Mouse (Mus musculus) myocyte (in vitro differentiated cells): Measurements from ENCODE around the gene P2rx1. TPM values are rescaled to one million over a fixed set of nuclear protein-coding genes. Genes with fewer than 3 reads are reported as not detected.

ENCODE experiments used
- H3K27me3 ChIP-seq: one replicate; pipeline ENCODE4 v1.6.1; 2011; ENCODE audit not compliant: control insufficient read depth, insufficient read depth, insufficient read length
- H3K36me3 ChIP-seq: one replicate; pipeline ENCODE4 v1.6.1; 2011; ENCODE audit not compliant: control insufficient read depth, insufficient read depth
- H3K4me2 ChIP-seq: one replicate; pipeline ENCODE4 v1.6.1; 2011; ENCODE audit warnings: low read depth, control low read depth
- H3K4me3 ChIP-seq: one replicate; pipeline ENCODE4 v1.5.1; 2011; ENCODE audit warnings: mild to moderate bottlenecking, control low read depth, moderate library complexity
- H3K79me2 ChIP-seq: one replicate; pipeline ENCODE4 v1.6.1; 2011; ENCODE audit not compliant: control insufficient read depth, insufficient read depth
- H3ac ChIP-seq: one replicate; pipeline ENCODE4 v1.6.1; 2011; ENCODE audit not compliant: control insufficient read depth, insufficient read length
- CEBPB ChIP-seq: IDR thresholded peaks from 2 replicates; pipeline ENCODE4 v1.6.1; 2011; ENCODE audit warnings: mild to moderate bottlenecking, moderate library complexity; ENCODE audit not compliant: poor library complexity, insufficient read depth, severe bottlenecking
- E2F4 ChIP-seq: IDR thresholded peaks from one replicate; pipeline ENCODE4 v1.6.1; 2011; ENCODE audit warnings: mild to moderate bottlenecking, control low read depth, moderate library complexity; ENCODE audit not compliant: insufficient read depth
- MAX ChIP-seq: IDR thresholded peaks from one replicate; pipeline ENCODE4 v1.6.1; 2011; ENCODE audit warnings: low read depth, mild to moderate bottlenecking, control low read depth
- MYOD1 ChIP-seq, 3 experiments: IDR thresholded peaks; one replicate each; pipeline ENCODE4 v1.6.1; 2011; ENCODE audit warnings: control low read depth in 2 of 3, low read depth in 2 of 3, mild to moderate bottlenecking in 2 of 3, moderate library complexity in 1 of 3; ENCODE audit not compliant: insufficient read length in 2 of 3, control insufficient read depth in 1 of 3
- MYOG ChIP-seq, 3 experiments: IDR thresholded peaks; one replicate each; pipeline ENCODE4 v1.6.1; 2011; ENCODE audit warnings: control low read depth in 2 of 3, low read depth in 2 of 3, mild to moderate bottlenecking in 2 of 3; ENCODE audit not compliant: insufficient read length in 2 of 3, control insufficient read depth in 1 of 3, insufficient read depth in 1 of 3
- POLR2A ChIP-seq: IDR thresholded peaks from one replicate; pipeline ENCODE4 v1.6.1; 2011; ENCODE audit warnings: low read depth, mild to moderate bottlenecking, control low read depth, moderate library complexity; ENCODE audit not compliant: insufficient read length
- POLR2AphosphoS2 ChIP-seq: IDR thresholded peaks from one replicate; pipeline ENCODE4 v1.6.1; 2011; ENCODE audit warnings: low read depth, control low read depth; ENCODE audit not compliant: insufficient read length
- REST ChIP-seq: IDR thresholded peaks from one replicate; pipeline ENCODE4 v1.6.1; 2011; ENCODE audit warnings: mild to moderate bottlenecking, control low read depth, moderate library complexity; ENCODE audit not compliant: insufficient read depth, insufficient read length
- SRF ChIP-seq: IDR thresholded peaks from one replicate; pipeline ENCODE4 v1.6.1; 2011; ENCODE audit warnings: low read depth; ENCODE audit not compliant: control insufficient read depth, insufficient read length
- TCF12 ChIP-seq: IDR thresholded peaks from one replicate; pipeline ENCODE4 v1.6.1; 2011; ENCODE audit warnings: mild to moderate bottlenecking, control low read depth; ENCODE audit not compliant: poor library complexity, insufficient read depth, severe bottlenecking
- TCF3 ChIP-seq: IDR thresholded peaks from one replicate; pipeline ENCODE4 v1.6.1; 2011; ENCODE audit warnings: low read depth, control low read depth; ENCODE audit not compliant: insufficient read length
- USF1 ChIP-seq: IDR thresholded peaks from one replicate; pipeline ENCODE4 v1.6.1; 2011; ENCODE audit warnings: low read depth, mild to moderate bottlenecking, control low read depth, moderate library complexity
- polyA plus RNA-seq: library from polyadenylated mRNA; unstranded; fragments of >200 nt; fragmentation: generic; extraction: Trizol; gene quantifications from one replicate; pipeline ENCODE4 v1.2.1, GENCODE M21; 2012; ENCODE audit warnings: missing spikeins

The P2rx1 gene
- polyA plus RNA-seq, 1 experiment, result 0.24 TPM

- Histone ChIP-seq H3K36me3 (peaks cover 39% of the 10 kb centered on the region), H3ac (no peak overlapping the region), H3K27me3 (no peaks in the 10 kb centered on the region), H3K79me2 (peaks cover 44% of the 10 kb centered on the region), H3K4me3 (no peak overlapping the region), H3K4me2 (no peak overlapping the region)
- TF ChIP-seq CEBPB (no peak), REST (no peak), USF1 (no peak), MYOD1 (IDR thresholded peaks at IDR 0.05; ENCODE audit: control insufficient read depth in 1 of 3, insufficient read length in 2 of 3, low read depth in 2 of 3) (no peak), POLR2A (no peak), TCF12 (no peak)
Observed at GRCm38 (mm10) chr11:73052795-73053194, 53.9 kb downstream of the P2rx1 start.

DNA sequence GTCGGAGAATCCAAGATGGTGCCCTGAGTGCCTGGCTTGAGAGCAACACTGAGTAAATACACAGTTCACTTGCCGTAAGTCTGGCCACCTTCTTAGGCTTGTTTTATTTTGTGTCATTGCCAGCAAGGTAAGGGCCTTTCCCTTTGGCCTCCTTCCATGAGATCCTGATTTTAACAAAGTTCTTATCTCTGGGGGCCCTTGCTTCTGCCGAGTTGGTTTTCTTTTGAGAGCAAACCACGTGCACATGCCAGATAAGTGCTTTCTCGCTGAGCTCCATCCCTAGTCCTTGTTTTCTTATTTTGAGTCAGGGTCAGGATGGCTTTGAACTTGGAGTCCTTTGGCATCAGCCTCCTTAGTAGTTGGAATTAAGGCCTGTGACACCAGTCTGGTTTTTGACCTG is 58.8 kb downstream of the P2rx1 start:
- Histone ChIP-seq H3ac (no peak overlapping the region), H3K36me3 (peaks cover 44% of the 10 kb centered on the region), H3K79me2 (peaks cover 22% of the 10 kb centered on the region), H3K4me2 (no peak overlapping the region), H3K27me3 (no peaks in the 10 kb centered on the region), H3K4me3 (no peak overlapping the region)
- no peak for TF ChIP-seq E2F4
- TF ChIP-seq MYOD1 (IDR thresholded peaks at IDR 0.05; ENCODE audit: control insufficient read depth in 1 of 3, insufficient read length in 2 of 3, low read depth in 2 of 3), result no peak
- no peak for TF ChIP-seq REST
- no peak for TF ChIP-seq MAX
- no peak for TF ChIP-seq CEBPB
- TF ChIP-seq MYOG (IDR thresholded peaks at IDR 0.05; ENCODE audit: control insufficient read depth in 1 of 3, insufficient read depth in 1 of 3, insufficient read length in 2 of 3, low read depth in 2 of 3), result no peak
- TF ChIP-seq SRF, result no peak
- TF ChIP-seq POLR2A, result no peak
- no peak for TF ChIP-seq USF1
- TF ChIP-seq POLR2AphosphoS2, result no peak
- no peak for TF ChIP-seq TCF3
- no peak for TF ChIP-seq TCF12

DNA sequence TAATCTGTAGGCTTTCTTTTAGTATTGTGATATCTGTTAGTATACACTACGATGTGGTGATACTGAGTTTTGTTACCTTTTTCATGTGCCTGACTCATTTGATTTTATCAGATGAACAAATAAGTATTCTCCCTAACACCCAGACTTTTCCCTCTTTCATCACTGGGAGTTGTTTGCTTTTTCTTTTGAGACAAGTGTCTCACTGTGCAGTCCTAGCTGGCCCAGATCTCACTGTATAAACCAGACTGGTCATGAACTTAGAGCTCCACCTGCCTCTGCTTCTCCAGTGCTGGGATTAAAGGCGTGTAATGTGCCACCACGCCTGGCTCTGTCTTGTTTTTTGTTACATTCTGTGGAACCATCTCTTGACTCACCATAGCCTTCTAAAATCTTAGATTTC is 60.7 kb downstream of the P2rx1 start:
- peaks cover 32% of the 10 kb centered on the region for H3K36me3 ChIP-seq
- no peak overlapping the region for H3ac ChIP-seq
- H3K27me3 ChIP-seq, result no peaks in the 10 kb centered on the region
- no peak overlapping the region for H3K4me2 ChIP-seq
- peaks cover 20% of the 10 kb centered on the region for H3K79me2 ChIP-seq
- no peak overlapping the region for H3K4me3 ChIP-seq
- TF ChIP-seq CEBPB (no peak), TCF3 (no peak), SRF (no peak), TCF12 (no peak), POLR2AphosphoS2 (no peak), REST (no peak), MYOD1 (IDR thresholded peaks at IDR 0.05; ENCODE audit: control insufficient read depth in 1 of 3, insufficient read length in 2 of 3, low read depth in 2 of 3) (no peak)

GRCm38 (mm10) chr11:73061413-73061812 is 62.5 kb downstream of the P2rx1 start:
- Histone ChIP-seq H3K79me2 (peaks cover 12% of the 10 kb centered on the region), H3K36me3 (peaks cover 22% of the 10 kb centered on the region)
- no peak for TF ChIP-seq SRF
- no peak for TF ChIP-seq POLR2AphosphoS2
- no peak for TF ChIP-seq CEBPB
- no peak for TF ChIP-seq USF1
- no peak for TF ChIP-seq MYOD1 (IDR thresholded peaks at IDR 0.05; ENCODE audit: control insufficient read depth in 1 of 3, insufficient read length in 2 of 3, low read depth in 2 of 3)
- no peak for TF ChIP-seq MYOG (IDR thresholded peaks at IDR 0.05; ENCODE audit: control insufficient read depth in 1 of 3, insufficient read depth in 1 of 3, insufficient read length in 2 of 3, low read depth in 2 of 3)
- TF ChIP-seq E2F4, result no peak
- no peak for TF ChIP-seq MAX
- no peak for TF ChIP-seq TCF3
- no peak for TF ChIP-seq TCF12
- TF ChIP-seq POLR2A, result no peak
- no peak for TF ChIP-seq REST

More at GRCm38 (mm10) chr11:73061413-73061812, 62.5 kb downstream of the P2rx1 start:
- Histone ChIP-seq H3K27me3 (no peaks in the 10 kb centered on the region), H3K4me2 (no peak overlapping the region), H3K4me3 (no peak overlapping the region), H3ac (no peak overlapping the region)

Other genes with a start within 250 kb of the P2rx1 start
- gene Cyb5d2, start 203.0 kb upstream of the P2rx1 start, polyA plus RNA-seq, result 6.9 TPM
- 8.1 TPM for gene Zzef1, start 202.9 kb upstream of the P2rx1 start, polyA plus RNA-seq
- gene Atp2a3, start 37.9 kb upstream of the P2rx1 start, polyA plus RNA-seq, result 26.1 TPM
- gene Camkk1, start 19.9 kb downstream of the P2rx1 start, polyA plus RNA-seq, result 3.3 TPM
- 3.5 TPM for gene Ncbp3, start 48.7 kb downstream of the P2rx1 start, polyA plus RNA-seq
- gene Itgae, start 91.5 kb downstream of the P2rx1 start, polyA plus RNA-seq, result 0.06 TPM
- gene Haspin, start 139.2 kb downstream of the P2rx1 start, polyA plus RNA-seq, result 3.3 TPM
- 3.5 TPM for gene P2rx5, start 161.3 kb downstream of the P2rx1 start, polyA plus RNA-seq
- 68.2 TPM for gene Emc6, start 177.9 kb downstream of the P2rx1 start, polyA plus RNA-seq
- 85.2 TPM for gene Tax1bp3, start 178.0 kb downstream of the P2rx1 start, polyA plus RNA-seq
- 11.6 TPM for gene Ctns, start 199.9 kb downstream of the P2rx1 start, polyA plus RNA-seq
- 1.3 TPM for gene Shpk, start 200.4 kb downstream of the P2rx1 start, polyA plus RNA-seq
- 0.17 TPM for gene Trpv1, start 235.2 kb downstream of the P2rx1 start, polyA plus RNA-seq